Mouse (Mus musculus): ENCODE measurements around the gene Gabrb1. TPM values are rescaled to one million over a fixed set of nuclear protein-coding genes. Genes with fewer than 3 reads are reported as not detected.
"Not testable (repeated sequence)": the region's sequence is repeated elsewhere in the genome, so short reads cannot be mapped to it uniquely, and the experiment has no call there.

The Gabrb1 gene
- total RNA-seq, 1 experiment from 2014 or later = not detected

GRCm38 (mm10) chr5:72133906-72134305, 476.0 kb downstream of the Gabrb1 start:
- no peak for ATAC-seq (replicated peaks; ENCODE audit: insufficient number of reproducible peaks, low FRiP score, low TSS enrichment, poor library complexity, severe bottlenecking)

GRCm38 (mm10) chr5:72138256-72138655, 480.3 kb downstream of the Gabrb1 start:
- ATAC-seq (replicated peaks; ENCODE audit: insufficient number of reproducible peaks, low FRiP score, low TSS enrichment, poor library complexity, severe bottlenecking) = no peak

GRCm38 (mm10) chr5:72139619-72140018, 481.7 kb downstream of the Gabrb1 start:
- no peak for ATAC-seq (replicated peaks; ENCODE audit: insufficient number of reproducible peaks, low FRiP score, low TSS enrichment, poor library complexity, severe bottlenecking)

DNA sequence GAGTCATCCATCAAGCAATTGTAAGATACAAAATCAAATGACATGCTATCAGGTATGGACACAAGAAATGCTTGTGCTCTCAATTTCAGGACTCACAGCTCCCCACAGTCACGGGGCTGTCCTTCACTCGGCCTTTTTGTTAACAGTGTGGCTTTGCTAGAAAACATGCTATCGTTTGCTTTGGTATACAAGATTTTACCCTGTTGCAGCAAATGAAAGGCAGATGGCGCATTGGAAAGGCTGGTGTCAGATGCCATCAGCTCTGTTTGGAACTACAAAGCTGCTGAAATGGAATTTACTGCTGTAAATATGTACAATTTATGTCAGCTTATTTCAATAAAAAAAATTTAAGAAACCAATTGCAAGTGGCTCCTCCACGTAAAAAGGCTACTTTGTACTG, 490.8 kb downstream of the Gabrb1 start:
- ATAC-seq (replicated peaks; ENCODE audit: insufficient number of reproducible peaks, low FRiP score, low TSS enrichment, poor library complexity, severe bottlenecking) = no peak

DNA sequence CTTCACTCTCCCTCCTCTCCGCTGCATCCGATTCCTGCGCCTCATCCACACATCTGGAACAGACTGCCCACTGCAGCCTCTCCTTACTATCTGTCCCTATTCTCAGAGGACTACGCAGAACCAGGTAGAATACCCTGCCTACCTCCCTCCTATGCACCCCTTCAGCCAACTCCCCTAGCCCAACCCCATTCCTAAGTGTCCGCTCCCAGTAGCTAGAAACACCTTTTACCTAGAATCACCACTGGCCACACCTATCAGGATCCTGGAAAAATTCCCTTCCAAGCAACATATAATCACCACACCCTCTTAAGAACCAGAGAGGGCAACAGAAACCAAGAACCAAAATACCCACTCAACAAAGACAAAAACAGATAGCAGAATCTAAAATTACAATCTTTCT, 493.0 kb downstream of the Gabrb1 start:
- no peak for ATAC-seq (replicated peaks; ENCODE audit: insufficient number of reproducible peaks, low FRiP score, low TSS enrichment, poor library complexity, severe bottlenecking)

- ATAC-seq (replicated peaks; ENCODE audit: insufficient number of reproducible peaks, low FRiP score, low TSS enrichment, poor library complexity, severe bottlenecking) = not testable (repeated sequence)
These were observed 497.8 kb downstream of the Gabrb1 start for GRCm38 (mm10) chr5:72155686-72156085.

DNA sequence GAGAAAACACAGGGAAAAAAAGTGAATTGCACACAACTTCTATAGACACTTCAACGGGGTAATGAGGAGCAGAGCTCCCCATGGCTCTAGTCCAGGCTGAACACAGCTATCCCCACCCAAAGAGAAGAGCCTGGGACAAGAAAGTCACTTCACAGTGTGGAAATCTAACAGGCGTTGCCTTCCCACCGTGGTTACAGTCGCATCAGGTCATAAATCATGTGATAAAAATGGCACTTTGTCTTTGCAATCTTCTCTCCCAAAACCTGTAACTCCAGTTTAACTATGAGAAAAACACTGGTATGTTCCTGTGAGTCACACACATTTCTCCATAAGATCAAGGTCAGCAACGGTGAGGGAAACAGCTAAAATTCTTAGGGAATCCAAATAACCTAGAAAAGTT, 498.7 kb downstream of the Gabrb1 start:
- ATAC-seq (replicated peaks; ENCODE audit: insufficient number of reproducible peaks, low FRiP score, low TSS enrichment, poor library complexity, severe bottlenecking) = no peak

GRCm38 (mm10) chr5:72158667-72159066, 500.8 kb downstream of the Gabrb1 start:
- no peak for ATAC-seq (replicated peaks; ENCODE audit: insufficient number of reproducible peaks, low FRiP score, low TSS enrichment, poor library complexity, severe bottlenecking)

GRCm38 (mm10) chr5:72159537-72159936, 501.6 kb downstream of the Gabrb1 start:
- ATAC-seq (replicated peaks; ENCODE audit: insufficient number of reproducible peaks, low FRiP score, low TSS enrichment, poor library complexity, severe bottlenecking) = no peak

- ATAC-seq (replicated peaks; ENCODE audit: insufficient number of reproducible peaks, low FRiP score, low TSS enrichment, poor library complexity, severe bottlenecking) = no peak
These were observed 503.0 kb downstream of the Gabrb1 start for GRCm38 (mm10) chr5:72160781-72161485.

DNA sequence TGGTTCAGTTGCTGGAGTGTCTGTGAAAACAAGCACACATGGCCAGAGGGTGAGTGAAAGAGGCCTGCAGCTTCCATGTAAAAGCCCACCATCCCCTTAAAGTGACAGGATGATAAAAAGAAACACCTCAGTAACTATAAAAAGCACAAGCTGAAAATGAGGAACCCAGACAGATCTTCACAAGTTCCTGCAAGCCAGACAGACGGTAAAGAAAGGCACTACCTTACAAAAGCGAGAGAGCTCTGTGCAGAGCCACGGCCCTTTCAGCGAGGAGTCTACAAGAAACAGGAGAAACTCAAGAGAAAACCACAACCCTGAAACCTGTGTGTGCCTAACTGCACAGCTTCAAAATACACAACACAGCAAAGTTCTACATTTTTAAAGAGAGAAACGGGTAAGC, 504.9 kb downstream of the Gabrb1 start:
- ATAC-seq (replicated peaks; ENCODE audit: insufficient number of reproducible peaks, low FRiP score, low TSS enrichment, poor library complexity, severe bottlenecking) = no peak

- ATAC-seq (replicated peaks; ENCODE audit: insufficient number of reproducible peaks, low FRiP score, low TSS enrichment, poor library complexity, severe bottlenecking) = no peak
These were observed 506.5 kb downstream of the Gabrb1 start for GRCm38 (mm10) chr5:72164386-72164785.

GRCm38 (mm10) chr5:72167594-72168284, 509.8 kb downstream of the Gabrb1 start, which contains the start of gene Commd8:
Gene Commd8 (minus strand): TSS chr5:72168189.
- peak; percentile 71 for ATAC-seq (replicated peaks; ENCODE audit: insufficient number of reproducible peaks, low FRiP score, low TSS enrichment, poor library complexity, severe bottlenecking)

DNA sequence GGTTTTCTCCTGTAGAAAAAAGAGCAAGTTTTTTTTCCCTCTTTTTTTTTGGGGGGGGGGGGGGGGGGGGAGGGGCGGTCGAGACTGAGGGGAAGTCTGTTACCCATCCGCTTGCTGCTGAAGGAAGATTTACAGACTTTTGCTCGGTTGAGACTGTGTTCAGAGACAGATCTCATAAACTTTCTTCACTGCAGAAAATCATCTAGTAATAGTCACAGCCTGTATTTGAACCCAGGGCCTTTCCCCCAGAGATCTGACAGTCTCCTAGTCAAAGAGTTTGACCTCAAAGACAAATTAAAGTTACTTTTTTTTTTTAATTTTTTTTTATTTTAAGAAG, 510.3 kb downstream of the Gabrb1 start:
- ATAC-seq (replicated peaks; ENCODE audit: insufficient number of reproducible peaks, low FRiP score, low TSS enrichment, poor library complexity, severe bottlenecking) = no peak

DNA sequence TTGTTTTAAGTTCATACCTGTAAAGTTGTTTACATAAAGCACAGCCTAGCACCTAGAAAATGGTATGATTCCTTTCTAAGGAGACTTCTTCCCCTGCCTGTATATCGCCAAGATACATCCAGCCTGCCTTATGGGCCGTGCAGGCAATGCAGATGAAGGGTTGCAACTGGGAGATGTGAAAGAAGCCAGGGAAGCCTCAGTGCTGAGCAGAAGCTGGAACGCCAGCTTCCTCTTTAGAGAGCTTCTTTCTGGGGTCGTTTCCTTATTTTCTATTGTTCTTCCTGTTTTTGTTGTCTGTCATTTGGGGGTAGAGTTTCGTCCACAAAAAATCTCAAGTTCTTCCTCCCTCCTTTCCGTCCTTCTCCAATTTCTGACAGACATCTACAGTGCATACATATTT, 512.2 kb downstream of the Gabrb1 start:
- ATAC-seq (replicated peaks; ENCODE audit: insufficient number of reproducible peaks, low FRiP score, low TSS enrichment, poor library complexity, severe bottlenecking) = peak; percentile 62

DNA sequence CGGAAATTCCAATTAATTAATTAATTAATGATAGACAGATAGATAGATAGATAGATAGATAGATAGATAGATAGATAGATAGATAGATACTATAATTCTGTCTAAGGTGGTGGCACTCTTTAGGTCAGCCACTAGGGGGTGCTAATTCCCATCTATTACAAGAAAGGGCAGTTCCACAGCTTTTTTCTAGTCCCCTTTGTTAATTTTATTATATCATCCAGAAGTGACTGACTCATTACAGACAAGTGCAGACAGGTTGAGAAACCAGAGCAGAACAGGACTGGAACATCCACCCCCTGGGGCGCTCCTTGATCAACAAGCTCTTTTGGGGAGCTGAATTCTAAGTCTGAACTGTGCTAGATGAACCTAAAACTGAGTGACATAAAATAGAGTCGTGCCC, 514.8 kb downstream of the Gabrb1 start:
- 0 out of 2 replicates have a peak, but pooled peaks have one; percentile 28 for ATAC-seq (replicated peaks; ENCODE audit: insufficient number of reproducible peaks, low FRiP score, low TSS enrichment, poor library complexity, severe bottlenecking)

- no peak for ATAC-seq (replicated peaks; ENCODE audit: insufficient number of reproducible peaks, low FRiP score, low TSS enrichment, poor library complexity, severe bottlenecking)
These were observed 515.6 kb downstream of the Gabrb1 start for GRCm38 (mm10) chr5:72173521-72173920.

- no peak for ATAC-seq (replicated peaks; ENCODE audit: insufficient number of reproducible peaks, low FRiP score, low TSS enrichment, poor library complexity, severe bottlenecking)
These were observed 517.1 kb downstream of the Gabrb1 start for GRCm38 (mm10) chr5:72175050-72175449.

- no peak for ATAC-seq (replicated peaks; ENCODE audit: insufficient number of reproducible peaks, low FRiP score, low TSS enrichment, poor library complexity, severe bottlenecking)
These were observed 517.6 kb downstream of the Gabrb1 start for GRCm38 (mm10) chr5:72175530-72175929.

DNA sequence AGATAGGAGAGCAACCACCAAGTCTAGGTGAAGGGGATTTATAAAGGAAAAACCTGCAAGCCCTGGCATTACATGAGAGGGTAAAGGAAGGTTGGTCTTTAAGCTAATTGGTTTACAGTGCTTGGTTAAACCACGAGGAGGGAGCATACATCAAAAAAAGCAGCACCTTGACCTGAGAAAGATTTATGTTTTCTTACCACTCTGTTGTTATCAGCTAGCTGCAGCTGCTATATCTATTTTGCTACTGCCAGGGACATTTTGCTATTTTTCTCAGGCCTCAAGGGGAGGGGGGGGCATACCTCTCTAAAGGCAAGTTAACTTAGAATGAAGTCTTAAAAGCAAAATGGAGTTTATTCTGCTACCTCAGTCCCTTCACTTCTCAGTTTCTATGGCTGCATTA, 523.3 kb downstream of the Gabrb1 start:
- ATAC-seq (replicated peaks; ENCODE audit: insufficient number of reproducible peaks, low FRiP score, low TSS enrichment, poor library complexity, severe bottlenecking) = no peak

All from monocyte, adult 5-6 weeks (primary cell).